Mouse (Mus musculus) ES-Bruce4 (cell line): ENCODE data around the gene Gm26602. TPM values are rescaled to one million over a fixed set of nuclear protein-coding genes. Genes with fewer than 3 reads are reported as not detected.

ENCODE experiments used
- H3K27ac ChIP-seq: 2 replicates; pipeline ENCODE4 v1.5.1; 2012; ENCODE audit warnings: low read length, inconsistent platforms; ENCODE audit not compliant: insufficient read depth
- H3K27me3 ChIP-seq: 2 replicates; pipeline ENCODE4 v1.6.1; 2012; ENCODE audit warnings: mild to moderate bottlenecking, low read length, inconsistent platforms; ENCODE audit not compliant: control insufficient read depth, poor library complexity, insufficient read depth, severe bottlenecking
- H3K36me3 ChIP-seq: 2 replicates; pipeline ENCODE4 v1.6.1; 2012; ENCODE audit warnings: inconsistent platforms, mild to moderate bottlenecking, low read length, moderate library complexity; ENCODE audit not compliant: control insufficient read depth, poor library complexity, insufficient read depth, severe bottlenecking
- H3K4me1 ChIP-seq: one replicate; pipeline ENCODE4 v1.8.1; 2011; ENCODE audit warnings: low read length; ENCODE audit not compliant: control insufficient read depth, insufficient read depth
- H3K4me3 ChIP-seq: 2 replicates; pipeline ENCODE4 v1.5.1; 2011; ENCODE audit warnings: low read depth, mild to moderate bottlenecking, low read length
- H3K9ac ChIP-seq: 2 replicates; pipeline ENCODE4 v1.6.1; 2012; ENCODE audit warnings: low read depth, mild to moderate bottlenecking, inconsistent platforms; ENCODE audit not compliant: poor library complexity, severe bottlenecking
- H3K9me3 ChIP-seq: replicated peaks from 2 replicates; pipeline ENCODE4 v1.6.1; 2012; ENCODE audit warnings: mild to moderate bottlenecking, low read length, inconsistent platforms; ENCODE audit not compliant: control insufficient read depth, poor library complexity, insufficient read depth, severe bottlenecking
- CTCF ChIP-seq: IDR thresholded peaks from one replicate; pipeline ENCODE4 v1.8.1; 2011; ENCODE audit warnings: low read depth, low read length
- EP300 ChIP-seq: IDR thresholded peaks from 2 replicates; pipeline ENCODE4 v1.6.1; 2011; ENCODE audit warnings: low read depth, low read length; ENCODE audit not compliant: insufficient read depth
- POLR2A ChIP-seq: IDR thresholded peaks from one replicate; pipeline ENCODE4 v1.8.1; 2011; ENCODE audit warnings: low read length; ENCODE audit not compliant: insufficient read depth
- polyA plus RNA-seq: library from polyadenylated mRNA; stranded (reverse); fragments of >200 nt; gene quantifications from 2 replicates; pipeline ENCODE4 v1.2.4, GENCODE M21; 2011; ENCODE audit warnings: low read depth; ENCODE audit not compliant: missing spikeins, insufficient read depth, insufficient read length

Gm26602 gene
- polyA plus RNA-seq, 1 experiment: not detected

GRCm38 (mm10) chr10:79946752-79947322 lies 36.2 kb downstream of the Gm26602 start:
- Histone ChIP-seq H3K27ac (no peak overlapping the region), H3K9ac (no peak overlapping the region), H3K36me3 (no peaks in the 10 kb centered on the region), H3K27me3 (no peaks in the 10 kb centered on the region), H3K9me3 (no peaks in the 10 kb centered on the region), H3K4me3 (no peak overlapping the region), H3K4me1 (peaks cover 1% of the 10 kb centered on the region)
- no peak for TF ChIP-seq POLR2A
- no peak for TF ChIP-seq EP300
- TF ChIP-seq CTCF: no peak

- H3K9me3 ChIP-seq: no peaks in the 10 kb centered on the region
- TF ChIP-seq CTCF (no peak), POLR2A (no peak), EP300 (no peak)
- H3K4me1 ChIP-seq: peaks cover 1% of the 10 kb centered on the region
- no peaks in the 10 kb centered on the region for H3K36me3 ChIP-seq
- no peak overlapping the region for H3K4me3 ChIP-seq
- no peak overlapping the region for H3K9ac ChIP-seq
- no peaks in the 10 kb centered on the region for H3K27me3 ChIP-seq
- H3K27ac ChIP-seq: no peak overlapping the region
These were observed 36.8 kb downstream of the Gm26602 start for GRCm38 (mm10) chr10:79947502-79947901.

- Histone ChIP-seq H3K4me3 (no peak overlapping the region), H3K9me3 (no peaks in the 10 kb centered on the region), H3K36me3 (no peaks in the 10 kb centered on the region), H3K27me3 (no peaks in the 10 kb centered on the region), H3K27ac (no peak overlapping the region), H3K4me1 (peaks cover 1% of the 10 kb centered on the region), H3K9ac (no peak overlapping the region)
- TF ChIP-seq CTCF (no peak), EP300 (no peak), POLR2A (no peak)
These were observed 39.2 kb downstream of the Gm26602 start for GRCm38 (mm10) chr10:79949873-79950272.

GRCm38 (mm10) chr10:79950661-79951060 lies 40.0 kb downstream of the Gm26602 start:
- Histone ChIP-seq H3K4me3 (no peak overlapping the region), H3K9me3 (no peaks in the 10 kb centered on the region), H3K36me3 (no peaks in the 10 kb centered on the region), H3K4me1 (peaks cover 6% of the 10 kb centered on the region), H3K27me3 (no peaks in the 10 kb centered on the region), H3K9ac (no peak overlapping the region), H3K27ac (no peak overlapping the region)
- no peak for TF ChIP-seq EP300
- no peak for TF ChIP-seq CTCF
- TF ChIP-seq POLR2A: no peak

GRCm38 (mm10) chr10:79953946-79954345 lies 43.3 kb downstream of the Gm26602 start:
- Histone ChIP-seq H3K27me3 (no peaks in the 10 kb centered on the region), H3K27ac (no peak overlapping the region)

GRCm38 (mm10) chr10:79955691-79956090 lies 45.0 kb downstream of the Gm26602 start:
- Histone ChIP-seq H3K9ac (peak overlapping the region; percentile 4; the same call in 1 of the 2 replicates), H3K27me3 (no peaks in the 10 kb centered on the region), H3K4me1 (peaks cover 16% of the 10 kb centered on the region), H3K27ac (peak overlapping the region; percentile 76), H3K4me3 (no peak overlapping the region), H3K9me3 (no peaks in the 10 kb centered on the region), H3K36me3 (no peaks in the 10 kb centered on the region)
- TF ChIP-seq CTCF: no peak
- TF ChIP-seq POLR2A: no peak
- no peak; the same call in 1 of the 2 replicates for TF ChIP-seq EP300

More at GRCm38 (mm10) chr10:79953946-79954345, 43.3 kb downstream of the Gm26602 start:
- Histone ChIP-seq H3K4me1 (peaks cover 16% of the 10 kb centered on the region), H3K4me3 (no peak overlapping the region), H3K36me3 (no peaks in the 10 kb centered on the region), H3K9ac (no peak overlapping the region), H3K9me3 (no peaks in the 10 kb centered on the region)
- TF ChIP-seq CTCF (peak; percentile 59), EP300 (no peak)
